Mouse (Mus musculus) small intestine, adult 2 months (tissue): ENCODE data around the gene Nubpl. TPM values are rescaled to one million over a fixed set of nuclear protein-coding genes. Genes with fewer than 3 reads are reported as not detected.

Source experiments
- H3K27ac ChIP-seq: fragments of 200-500 bp; 2 replicates; pipeline ENCODE4 v1.5.1; 2012; ENCODE audit warnings: low read depth, low read length, control low read depth, inconsistent platforms; ENCODE audit not compliant: insufficient read depth
- H3K27me3 ChIP-seq: fragments of 200-500 bp; 2 replicates; pipeline ENCODE4 v1.6.1; 2012; ENCODE audit warnings: mild to moderate bottlenecking, moderate library complexity, low read length, inconsistent platforms; ENCODE audit not compliant: control insufficient read depth, insufficient read depth
- H3K36me3 ChIP-seq: fragments of 200-500 bp; 2 replicates; pipeline ENCODE4 v1.6.1; 2012; ENCODE audit warnings: mild to moderate bottlenecking, low read length, control low read depth, inconsistent platforms; ENCODE audit not compliant: control insufficient read depth, insufficient read depth
- H3K4me1 ChIP-seq: fragments of 200-500 bp; 2 replicates; pipeline ENCODE4 v1.6.1; 2012; ENCODE audit warnings: low read length, inconsistent platforms, mixed read lengths; ENCODE audit not compliant: control insufficient read depth, insufficient read depth, insufficient read length
- H3K4me3 ChIP-seq: fragments of 200-500 bp; 2 replicates; pipeline ENCODE4 v1.5.1; 2012; ENCODE audit warnings: low read depth, mild to moderate bottlenecking, control low read depth, inconsistent platforms, low read length, moderate library complexity
- CTCF ChIP-seq: fragments of 200-500 bp; IDR thresholded peaks from 2 replicates; pipeline ENCODE4 v1.5.1; 2012; ENCODE audit warnings: low read depth, mild to moderate bottlenecking, control low read depth, inconsistent platforms, low read length, moderate library complexity, mixed read lengths; ENCODE audit not compliant: insufficient replicate concordance, insufficient read length; ENCODE audit errors: extremely low read depth
- POLR2A ChIP-seq: fragments of 200-500 bp; IDR thresholded peaks from 2 replicates; pipeline ENCODE4 v1.6.1; 2012; ENCODE audit warnings: low read depth, mild to moderate bottlenecking, control low read depth, inconsistent platforms, low read length, moderate library complexity
- WGBS: fragments of 180-500 bp; shearing (Covaris S2); methylation state at CpG from one replicate; pipeline ENCODE4 v1.1.7; 2018; 5-methylcytosine and 5-hydroxymethylcytosine counted together
- polyA plus RNA-seq: library from polyadenylated mRNA; depleted of rRNA; stranded (reverse); fragments of >200 nt; gene quantifications from 2 replicates; pipeline ENCODE4 v1.2.3, GENCODE M21; 2012

Nubpl gene
- polyA plus RNA-seq, 1 experiment = 0.33 TPM

- H3K4me3 ChIP-seq = no peak overlapping the region
- H3K4me1 ChIP-seq = 0 out of 2 replicates have a peak, but pooled peaks cover 2% of the 10 kb centered on the region
- H3K27me3 ChIP-seq = no peaks in the 10 kb centered on the region
- no peak for TF ChIP-seq POLR2A
- TF ChIP-seq CTCF = no peak
- no peaks in the 10 kb centered on the region for H3K36me3 ChIP-seq
- 91% methylated on average over 2 of the region's 2 CpGs for WGBS
- H3K27ac ChIP-seq = no peak overlapping the region
Measured at GRCm38 (mm10) chr12:52302961-52303360, 205.4 kb downstream of the Nubpl start.

- TF ChIP-seq CTCF (no peak), POLR2A (no peak)
- Histone ChIP-seq H3K27ac (no peak overlapping the region), H3K4me1 (peaks cover 3% of the 10 kb centered on the region; the same call in 1 of the 2 replicates), H3K27me3 (no peaks in the 10 kb centered on the region), H3K36me3 (no peaks in the 10 kb centered on the region), H3K4me3 (no peak overlapping the region)
- WGBS = 33% methylated on average over 7 of the region's 7 CpGs
Measured at GRCm38 (mm10) chr12:52306348-52306747, 208.8 kb downstream of the Nubpl start.

GRCm38 (mm10) chr12:52307331-52307982, 209.9 kb downstream of the Nubpl start:
- 81% methylated on average over 10 of the region's 10 CpGs for WGBS
- Histone ChIP-seq H3K4me1 (peaks cover 3% of the 10 kb centered on the region; the same call in 1 of the 2 replicates), H3K36me3 (no peaks in the 10 kb centered on the region), H3K27me3 (no peaks in the 10 kb centered on the region), H3K4me3 (no peak overlapping the region), H3K27ac (no peak overlapping the region)
- TF ChIP-seq POLR2A (no peak), CTCF (no peak)

- no peak overlapping the region for H3K27ac ChIP-seq
- TF ChIP-seq CTCF = no peak
- no peak for TF ChIP-seq POLR2A
- WGBS = 73% methylated on average over 7 of the region's 7 CpGs
- H3K36me3 ChIP-seq = no peaks in the 10 kb centered on the region
- H3K4me3 ChIP-seq = no peak overlapping the region
- H3K27me3 ChIP-seq = no peaks in the 10 kb centered on the region
- peaks cover 3% of the 10 kb centered on the region; the same call in 1 of the 2 replicates for H3K4me1 ChIP-seq
Measured at GRCm38 (mm10) chr12:52308628-52309027, 211.1 kb downstream of the Nubpl start.

GRCm38 (mm10) chr12:52314818-52315217, 217.3 kb downstream of the Nubpl start:
- H3K4me1 ChIP-seq = peaks cover 3% of the 10 kb centered on the region; the same call in 1 of the 2 replicates
- H3K27me3 ChIP-seq = no peaks in the 10 kb centered on the region
- WGBS = 82% methylated on average over 3 of the region's 3 CpGs
- no peak overlapping the region for H3K27ac ChIP-seq
- no peak overlapping the region for H3K4me3 ChIP-seq
- H3K36me3 ChIP-seq = no peaks in the 10 kb centered on the region
- no peak for TF ChIP-seq POLR2A
- TF ChIP-seq CTCF = no peak

- no peaks in the 10 kb centered on the region for H3K36me3 ChIP-seq
- peaks cover 3% of the 10 kb centered on the region; the same call in 1 of the 2 replicates for H3K4me1 ChIP-seq
- TF ChIP-seq CTCF = no peak
- TF ChIP-seq POLR2A = no peak
- H3K27ac ChIP-seq = no peak overlapping the region; the same call in 1 of the 2 replicates
- no peaks in the 10 kb centered on the region for H3K27me3 ChIP-seq
- no peak overlapping the region for H3K4me3 ChIP-seq
- WGBS = 56% methylated on average over 6 of the region's 6 CpGs
Measured at GRCm38 (mm10) chr12:52317635-52318034, 220.1 kb downstream of the Nubpl start.

DNA sequence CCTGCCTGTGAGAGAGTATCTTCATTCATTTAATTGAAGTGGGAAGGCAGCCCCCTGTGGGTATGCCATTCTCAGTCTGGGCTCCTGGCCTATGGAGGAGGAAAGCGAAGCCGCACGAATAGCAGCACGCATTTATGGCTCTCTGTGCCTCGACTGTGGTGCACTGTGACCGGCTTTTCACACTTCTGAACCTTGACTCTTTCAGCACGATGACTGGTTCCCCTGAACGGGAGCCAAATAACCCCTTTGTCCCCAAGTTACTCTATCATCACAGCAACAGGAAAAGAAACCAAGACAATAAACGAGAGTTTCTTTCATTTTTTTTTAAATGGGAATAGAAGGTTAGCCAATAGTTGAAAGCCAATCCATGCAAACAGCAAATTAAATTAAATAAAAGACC, 220.9 kb downstream of the Nubpl start:
- WGBS = 25% methylated on average over 9 of the region's 9 CpGs
- no peak overlapping the region for H3K4me3 ChIP-seq
- H3K36me3 ChIP-seq = no peaks in the 10 kb centered on the region
- no peaks in the 10 kb centered on the region for H3K27me3 ChIP-seq
- H3K27ac ChIP-seq = no peak overlapping the region
- peaks cover 3% of the 10 kb centered on the region; the same call in 1 of the 2 replicates for H3K4me1 ChIP-seq
- no peak for TF ChIP-seq CTCF
- no peak for TF ChIP-seq POLR2A

GRCm38 (mm10) chr12:52319156-52319555, 221.6 kb downstream of the Nubpl start:
- no peaks in the 10 kb centered on the region for H3K27me3 ChIP-seq
- peaks cover 3% of the 10 kb centered on the region; the same call in 1 of the 2 replicates for H3K4me1 ChIP-seq
- H3K27ac ChIP-seq = no peak overlapping the region
- no peaks in the 10 kb centered on the region for H3K36me3 ChIP-seq
- no peak overlapping the region for H3K4me3 ChIP-seq
- 85% methylated on average over 6 of the region's 6 CpGs for WGBS
- TF ChIP-seq CTCF (no peak), POLR2A (no peak)
